Mouse (Mus musculus) gastrocnemius, adult 2 months (tissue): ENCODE data around the gene Sec24d. TPM values are rescaled to one million over a fixed set of nuclear protein-coding genes. Genes with fewer than 3 reads are reported as not detected.

ENCODE experiments used
- DNase-seq: peaks from one replicate; pipeline ENCODE4 v3.0.0; 2022
- H3K27ac ChIP-seq: fragments of 200-600 bp; 2 replicates; pipeline ENCODE4 v1.8.1; 2022; ENCODE audit warnings: mild to moderate bottlenecking
- H3K4me3 ChIP-seq: fragments of 200-600 bp; 2 replicates; pipeline ENCODE4 v1.8.1; 2022; ENCODE audit warnings: mild to moderate bottlenecking, moderate library complexity
- CTCF ChIP-seq: fragments of 200-600 bp; IDR thresholded peaks from 2 replicates; pipeline ENCODE4 v1.8.1; 2022; ENCODE audit warnings: antibody characterized with exemption, mild to moderate bottlenecking, moderate library complexity
- intact Hi-C: fragments of 180-260 bp; cut with DNase I; formaldehyde crosslinking; loops from one replicate; pipeline ENCODE4 v1.15.1; 2025
- total RNA-seq, 2 experiments: library from RNA; stranded (reverse); gene quantifications; 2 replicates each; pipeline ENCODE4 v1.2.3; 2021

Gene Sec24d
- total RNA-seq, 2 experiments from 2014 or later: 5.2 to 9.8 TPM

DNA sequence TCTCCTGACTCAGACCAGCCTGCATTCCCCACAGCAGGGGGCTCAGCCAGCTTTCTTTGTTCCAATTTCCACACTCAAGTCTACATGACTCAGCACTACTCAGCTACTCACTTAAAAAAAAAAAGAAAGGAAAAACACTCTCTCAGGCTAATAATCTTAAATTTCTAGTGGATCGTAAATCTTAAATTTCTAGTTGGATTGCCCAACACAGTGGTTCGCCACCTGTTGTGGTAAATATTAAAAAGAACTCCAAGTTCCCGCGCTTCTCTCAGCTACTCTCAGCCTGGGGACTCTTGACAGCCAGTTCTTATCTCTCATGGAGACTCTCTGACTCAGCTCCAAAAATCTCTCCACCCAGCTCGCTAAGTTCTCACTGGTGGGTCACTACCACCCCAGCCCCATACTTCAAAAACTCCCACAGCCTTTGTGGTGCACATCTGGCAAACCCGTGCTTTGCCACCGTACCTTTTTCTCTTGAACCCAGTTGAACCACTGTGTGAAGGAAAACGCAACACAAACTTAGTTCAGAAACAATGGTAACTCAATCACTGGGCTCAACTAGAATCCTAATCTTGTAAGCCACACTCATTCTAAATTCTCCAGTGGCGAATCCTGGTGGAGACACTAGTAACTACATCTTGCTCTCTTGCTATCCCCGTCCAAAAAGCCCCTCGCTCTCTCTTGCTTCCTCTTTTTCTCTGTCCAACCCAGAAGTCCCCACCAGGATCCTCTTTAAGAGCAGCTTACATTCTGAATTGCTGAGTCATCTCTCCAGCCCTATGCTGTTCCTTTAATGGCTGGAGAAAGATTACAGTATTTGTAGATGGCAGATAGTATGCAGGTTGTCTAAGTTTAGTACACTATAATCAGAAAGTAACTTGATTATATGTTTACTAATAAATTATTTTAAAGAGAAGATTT is 10.8 kb upstream of the Sec24d start:
- intact Hi-C loops: no loop called here
- no peak for DNase-seq
- no peak overlapping the region for H3K27ac ChIP-seq
- no peak for TF ChIP-seq CTCF
- no peak overlapping the region for H3K4me3 ChIP-seq

DNA sequence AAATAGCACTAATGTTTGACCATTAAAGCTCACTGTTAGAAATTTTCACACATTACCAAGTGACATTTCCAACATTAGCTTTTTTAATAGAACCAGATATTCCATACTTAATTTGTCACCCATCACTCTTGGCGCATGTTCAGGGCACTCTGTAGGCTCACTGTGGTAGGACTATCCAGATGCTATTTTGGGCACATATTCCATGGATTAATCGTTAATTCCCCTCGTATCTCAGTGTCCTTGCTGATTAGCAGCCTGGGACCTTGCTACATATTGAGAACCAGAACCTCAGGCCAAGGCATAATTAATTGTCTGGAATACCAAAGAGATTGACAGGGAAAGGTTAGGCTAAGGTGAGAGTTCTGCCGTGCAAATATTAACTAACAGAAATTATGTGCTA is 8.5 kb upstream of the Sec24d start:
- DNase-seq: no peak
- no peak overlapping the region for H3K4me3 ChIP-seq
- no peak for TF ChIP-seq CTCF
- intact Hi-C loops: no loop called here
- no peak overlapping the region for H3K27ac ChIP-seq

DNA sequence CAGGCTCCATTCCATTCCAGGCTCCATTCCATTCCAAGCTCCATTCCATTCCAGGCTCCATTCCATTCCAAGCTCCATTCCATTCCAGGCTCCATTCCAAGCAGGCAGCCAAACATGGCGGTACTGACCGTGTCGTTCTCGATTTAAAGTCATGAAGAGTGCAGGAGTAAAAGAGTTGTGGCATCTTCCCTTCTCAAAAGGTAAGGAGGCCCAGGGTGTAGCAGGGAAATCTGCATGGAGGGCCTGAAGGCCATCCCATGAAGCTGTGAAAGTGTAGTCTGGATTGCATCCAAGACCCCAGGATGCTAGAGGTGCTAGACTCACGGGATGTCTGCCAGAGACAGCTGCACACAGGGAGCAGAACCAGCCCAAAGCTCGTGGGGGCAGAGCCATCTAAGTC is 2.5 kb upstream of the Sec24d start:
- Histone ChIP-seq H3K27ac (peak overlapping the region; percentile 57), H3K4me3 (peak overlapping the region; percentile 61)
- DNase-seq: no peak
- intact Hi-C loops: no loop called here
- TF ChIP-seq CTCF: no peak

DNA sequence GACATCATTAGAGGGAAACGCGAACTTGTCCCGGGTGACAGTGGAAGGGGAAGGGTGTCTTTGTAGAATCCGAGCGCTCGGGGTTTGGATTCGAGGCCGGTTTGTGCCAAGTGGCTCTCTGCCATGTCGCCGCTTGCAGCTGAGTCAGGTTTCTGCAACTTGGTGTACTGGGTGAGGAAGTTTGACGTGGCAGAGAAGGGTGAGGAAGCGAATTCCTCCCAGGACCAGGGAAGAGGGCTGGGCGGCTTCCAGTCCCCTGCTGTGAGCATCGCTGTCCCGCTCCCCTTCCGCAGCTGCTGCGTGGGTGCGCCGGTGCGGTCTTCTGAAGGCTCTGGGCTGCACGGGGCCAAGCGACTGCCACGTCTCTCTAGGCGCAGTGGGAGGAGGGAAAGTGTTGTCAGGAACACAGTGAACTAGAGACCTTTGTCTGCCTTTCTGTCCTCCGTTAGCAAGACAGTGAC is 516 bp downstream of the Sec24d start:
- Histone ChIP-seq H3K27ac (peak overlapping the region; percentile 92), H3K4me3 (peak overlapping the region; percentile 96)
- no peak for TF ChIP-seq CTCF
- peak; percentile 80 for DNase-seq
- intact Hi-C loops: no loop called here

DNA sequence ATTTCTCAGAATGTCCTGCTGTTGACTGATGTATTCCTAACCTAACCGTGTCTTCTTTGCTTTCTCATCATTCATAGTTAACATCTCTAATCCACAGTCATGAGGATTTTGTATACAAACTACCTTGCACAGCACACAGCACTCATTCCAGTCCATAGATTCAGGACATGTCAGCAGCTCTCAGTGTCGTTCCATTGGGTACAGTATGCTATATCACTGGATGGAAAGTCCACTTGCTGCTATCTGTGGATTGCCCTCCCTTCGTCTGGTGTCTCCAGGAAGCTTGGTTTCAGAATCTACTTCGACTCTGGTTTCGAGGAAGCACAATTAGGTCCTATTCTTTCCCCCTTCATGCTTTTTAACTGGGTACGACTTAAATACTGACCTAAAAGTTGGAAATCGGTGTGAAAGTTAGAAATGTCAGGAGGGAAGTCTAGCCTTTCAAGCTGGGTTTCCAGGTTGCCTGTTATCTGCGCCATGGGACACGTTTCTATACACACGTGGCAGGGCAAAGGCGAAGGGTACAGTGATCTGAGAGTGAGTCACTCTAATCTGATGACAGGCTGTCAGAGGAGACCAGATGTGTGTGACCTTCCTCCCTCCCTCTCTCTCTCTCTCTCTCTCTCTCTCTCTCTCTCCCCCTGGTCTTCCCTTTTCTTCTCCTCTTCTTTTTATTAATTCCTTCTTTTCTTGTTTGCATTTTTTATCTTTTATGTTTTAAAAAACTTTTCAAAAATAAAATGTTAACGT is 15.8 kb downstream of the Sec24d start:
- TF ChIP-seq CTCF: no peak
- no peak overlapping the region for H3K27ac ChIP-seq
- intact Hi-C loops: no loop called here

DNA sequence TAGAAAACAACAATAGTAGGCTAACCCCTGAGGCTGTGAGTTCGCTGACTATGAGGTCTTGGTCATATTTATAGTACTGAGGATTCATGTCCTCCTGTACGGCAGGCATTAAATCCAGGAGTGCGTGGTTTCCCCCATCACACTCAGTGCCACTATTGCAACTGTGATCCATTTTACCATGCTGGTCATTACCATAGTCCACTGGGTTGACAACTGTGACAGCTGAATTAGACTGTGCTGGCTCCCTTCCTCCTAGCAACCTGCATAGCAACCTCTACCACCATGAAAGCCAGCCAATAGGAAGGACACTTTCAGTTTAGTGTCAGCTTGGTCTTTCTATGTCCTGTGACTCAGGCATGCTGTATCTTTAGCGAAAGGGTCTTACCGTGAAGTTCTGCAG is 17.0 kb downstream of the Sec24d start:
- DNase-seq: no peak
- Histone ChIP-seq H3K4me3 (no peak overlapping the region), H3K27ac (no peak overlapping the region)
- no peak for TF ChIP-seq CTCF
- intact Hi-C loops: no loop called here

More for the DNA sequence above, 15.8 kb downstream of the Sec24d start:
- H3K4me3 ChIP-seq: no peak overlapping the region
- DNase-seq: no peak

DNA sequence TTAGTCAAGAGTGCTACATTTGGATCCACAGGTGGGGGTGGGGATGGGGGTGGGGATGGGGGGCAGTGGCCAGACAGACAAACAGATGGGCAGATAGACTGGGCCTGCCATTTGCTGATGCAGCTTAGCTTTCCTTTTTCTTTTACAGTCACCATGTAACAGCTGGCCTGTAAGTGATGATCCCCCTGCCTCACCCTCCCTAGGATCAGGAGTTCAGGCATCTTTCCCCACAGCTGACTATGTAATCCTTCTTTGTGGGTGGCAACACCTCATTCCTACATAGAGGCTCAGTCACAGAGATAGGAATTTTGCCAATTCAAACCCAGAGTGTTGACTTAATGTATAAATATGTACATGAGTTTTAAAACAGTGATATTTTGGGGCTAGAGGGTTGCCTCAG is 18.4 kb downstream of the Sec24d start:
- intact Hi-C loops: no loop called here
- no peak overlapping the region for H3K4me3 ChIP-seq
- TF ChIP-seq CTCF: no peak
- H3K27ac ChIP-seq: no peak overlapping the region
- DNase-seq: no peak

DNA sequence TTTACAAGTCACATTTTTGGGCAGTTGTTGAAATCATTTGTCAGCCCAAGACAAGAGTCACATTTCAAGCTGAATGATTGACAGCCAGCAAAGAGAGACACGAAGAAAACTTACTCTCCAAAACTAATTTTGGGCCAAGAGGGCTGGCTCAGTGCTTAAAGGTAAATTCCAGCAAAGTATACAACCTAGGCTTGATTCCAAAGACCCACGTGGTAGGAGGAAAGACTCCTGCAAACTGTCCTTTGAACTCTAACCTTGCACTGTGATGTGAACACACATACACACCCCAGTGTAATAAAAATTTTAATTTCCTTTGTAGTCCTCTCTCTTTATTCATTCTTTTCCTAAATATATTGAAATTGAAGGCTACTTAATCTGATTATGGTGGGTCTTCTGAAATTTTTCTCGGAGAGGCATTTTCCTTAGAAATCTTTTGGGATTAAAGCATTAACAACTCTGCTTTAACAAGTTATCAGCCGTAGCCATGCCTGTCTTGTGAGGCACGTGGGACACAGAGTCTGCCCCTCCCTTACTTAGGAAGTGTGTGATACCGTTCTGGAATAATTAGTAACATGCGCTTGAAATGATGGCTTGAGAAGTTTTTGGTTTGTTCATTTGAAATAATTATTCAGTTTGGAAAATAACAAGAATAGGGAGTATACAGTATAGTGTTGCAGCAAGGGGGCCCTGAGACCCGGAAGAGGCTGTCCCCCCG is 21.8 kb downstream of the Sec24d start:
- no peak for TF ChIP-seq CTCF
- Histone ChIP-seq H3K27ac (no peak overlapping the region), H3K4me3 (no peak overlapping the region)
- intact Hi-C loops: no loop called here
- no peak for DNase-seq

DNA sequence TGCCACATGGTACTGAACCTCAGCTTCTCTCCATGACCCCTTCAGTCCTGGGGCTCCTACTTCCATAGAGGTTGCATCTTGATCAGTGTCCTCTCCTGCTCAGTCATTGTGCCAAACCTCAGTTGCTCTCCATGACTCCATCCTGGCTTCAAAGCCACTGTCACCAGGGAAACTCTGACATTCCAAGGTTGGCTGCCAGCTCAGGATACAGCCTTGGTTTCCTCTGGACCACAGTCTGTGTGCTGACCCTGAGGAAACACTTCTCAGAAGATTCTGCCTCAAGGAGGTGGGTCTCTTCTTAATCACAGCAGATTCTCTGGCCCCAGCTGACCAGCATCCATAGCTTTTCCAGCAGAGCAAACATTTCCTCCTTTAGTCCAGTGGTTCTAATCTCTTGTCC is 24.4 kb downstream of the Sec24d start:
- no peak for TF ChIP-seq CTCF
- DNase-seq: no peak
- H3K27ac ChIP-seq: no peak overlapping the region
- intact Hi-C loops: no loop called here
- no peak overlapping the region for H3K4me3 ChIP-seq

DNA sequence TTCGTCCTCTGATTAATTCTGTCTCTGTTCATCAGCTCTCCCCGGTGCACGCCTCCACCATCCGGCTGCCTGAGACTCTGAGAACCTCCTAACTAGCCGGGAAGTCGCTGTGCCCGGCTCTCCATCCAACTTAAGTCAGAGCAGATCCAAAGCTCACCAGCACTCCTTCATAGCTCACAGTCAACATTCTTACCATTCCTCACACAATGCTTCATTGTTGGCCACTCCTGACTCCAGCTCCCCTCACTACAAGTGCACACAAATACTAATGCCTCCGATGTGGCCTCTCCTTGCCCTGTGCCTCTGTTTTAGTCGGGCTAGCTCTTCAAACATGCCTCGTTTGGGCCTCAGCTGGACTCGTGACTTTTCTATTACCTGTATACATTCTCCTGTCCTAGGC is 29.4 kb downstream of the Sec24d start:
- intact Hi-C loops: no loop called here
- Histone ChIP-seq H3K27ac (no peak overlapping the region), H3K4me3 (no peak overlapping the region)
- no peak for DNase-seq
- TF ChIP-seq CTCF: no peak

DNA sequence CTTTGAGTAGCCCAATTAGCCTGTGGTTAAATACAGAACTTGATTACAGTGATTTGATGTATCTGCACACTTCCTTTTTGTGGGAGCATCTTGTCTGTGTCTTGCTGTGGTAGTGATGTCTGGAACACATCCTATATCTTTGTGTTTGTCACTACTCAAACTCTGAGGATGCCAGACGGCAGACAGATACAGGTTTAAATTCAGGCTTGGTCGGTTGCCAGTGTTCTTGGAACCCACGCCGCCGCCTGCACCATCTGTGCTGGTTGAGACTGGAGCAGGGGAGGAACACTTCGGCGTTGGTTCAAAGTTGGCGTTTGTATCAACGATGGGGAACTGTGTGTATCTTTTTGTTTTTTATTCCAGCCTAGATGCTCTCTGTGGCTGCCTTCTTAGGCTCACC is 31.0 kb downstream of the Sec24d start:
- H3K4me3 ChIP-seq: no peak overlapping the region
- no peak for TF ChIP-seq CTCF
- no peak overlapping the region for H3K27ac ChIP-seq
- intact Hi-C loops: no loop called here
- no peak for DNase-seq

DNA sequence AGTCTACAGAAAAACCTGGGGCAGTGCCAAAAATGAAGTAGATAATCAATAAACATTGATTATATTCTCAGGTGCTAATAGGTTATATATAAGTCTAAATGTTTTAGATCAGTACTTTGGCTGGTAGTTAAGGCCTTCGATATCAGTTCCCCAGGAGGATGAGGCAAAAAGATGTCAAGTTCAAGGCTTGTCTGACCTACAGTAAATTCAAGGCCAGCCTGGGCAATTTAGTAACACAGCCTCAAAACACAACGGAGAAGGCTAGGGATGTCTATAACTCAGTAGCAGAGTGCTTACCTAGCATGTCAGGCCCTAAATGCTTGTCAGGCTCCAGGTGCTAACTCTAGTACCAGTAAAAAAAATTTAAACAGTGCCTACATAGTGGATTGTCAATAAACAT is 34.3 kb downstream of the Sec24d start:
- TF ChIP-seq CTCF: no peak
- intact Hi-C loops: no loop called here
- no peak overlapping the region for H3K27ac ChIP-seq
- H3K4me3 ChIP-seq: no peak overlapping the region
- DNase-seq: no peak

DNA sequence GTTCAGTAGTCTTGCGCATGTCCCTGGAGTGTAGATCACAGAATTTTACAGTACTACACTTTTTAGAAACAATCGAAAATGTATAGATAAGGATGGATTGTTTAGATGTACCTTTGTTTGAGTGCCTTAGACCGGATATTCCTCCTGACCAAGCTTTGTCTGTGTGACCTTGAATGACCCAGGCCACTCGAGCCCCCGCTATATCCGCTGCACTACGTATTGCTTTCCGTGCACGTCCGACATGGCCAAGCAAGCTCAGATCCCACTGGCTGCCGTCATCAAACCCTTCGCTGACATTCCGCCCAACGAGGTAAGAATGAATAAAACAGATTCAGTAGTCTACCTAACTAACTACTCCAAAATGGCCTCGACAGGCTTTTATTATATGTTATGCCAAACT is 38.4 kb downstream of the Sec24d start:
- Histone ChIP-seq H3K27ac (no peak overlapping the region), H3K4me3 (no peak overlapping the region)
- no peak for DNase-seq
- no peak for TF ChIP-seq CTCF
- intact Hi-C loops: no loop called here
